Mouse (Mus musculus) heart, embryonic 13.5 days (tissue): ENCODE results near the gene 2310061N02Rik. TPM values are rescaled to one million over a fixed set of nuclear protein-coding genes. Genes with fewer than 3 reads are reported as not detected.
"Not testable (repeated sequence)": the region's sequence is repeated elsewhere in the genome, so short reads cannot be mapped to it uniquely, and the experiment has no call there.

Experiments
- ATAC-seq: fragments of 200-750 bp; cut with Nextera tagmentation; 2 replicates; pipeline ENCODE4 v1.8.0; 2017; ENCODE audit warnings: moderate TSS enrichment; ENCODE audit not compliant: insufficient number of reproducible peaks, low FRiP score, low TSS enrichment; ENCODE audit errors: extremely low read depth
- H3K27ac ChIP-seq: fragments of 300-500 bp; sonication (generic); replicated peaks from 2 replicates; pipeline ENCODE4 v1.5.1; 2015; ENCODE audit warnings: moderate library complexity, mild to moderate bottlenecking, inconsistent platforms
- H3K27me3 ChIP-seq: fragments of 300-500 bp; sonication (generic); replicated peaks from 2 replicates; pipeline ENCODE4 v1.6.1; 2015; ENCODE audit warnings: mild to moderate bottlenecking, inconsistent platforms
- H3K36me3 ChIP-seq: fragments of 300-500 bp; sonication (generic); 2 replicates; pipeline ENCODE4 v1.6.1; 2015; ENCODE audit warnings: mild to moderate bottlenecking, inconsistent platforms
- H3K4me1 ChIP-seq: fragments of 300-500 bp; sonication (generic); 2 replicates; pipeline ENCODE4 v1.6.1; 2015; ENCODE audit warnings: inconsistent platforms
- H3K4me2 ChIP-seq: fragments of 300-500 bp; sonication (generic); 2 replicates; pipeline ENCODE4 v1.6.1; 2015; ENCODE audit warnings: inconsistent platforms, mild to moderate bottlenecking, moderate library complexity
- H3K4me3 ChIP-seq: fragments of 300-500 bp; sonication (generic); 2 replicates; pipeline ENCODE4 v1.5.1; 2015; ENCODE audit warnings: moderate library complexity, mild to moderate bottlenecking, inconsistent platforms
- H3K9ac ChIP-seq: fragments of 300-500 bp; sonication (generic); 2 replicates; pipeline ENCODE4 v1.6.1; 2015; ENCODE audit warnings: inconsistent platforms, mild to moderate bottlenecking, moderate library complexity
- H3K9me3 ChIP-seq: fragments of 300-500 bp; sonication (generic); 2 replicates; pipeline ENCODE4 v1.6.1; 2016; ENCODE audit warnings: inconsistent platforms
- WGBS: fragments of 180-500 bp; shearing (Covaris S2); methylation state at CpG from one replicate; pipeline ENCODE4 v1.1.7; 2015; ENCODE audit warnings: mixed read lengths; 5-methylcytosine and 5-hydroxymethylcytosine counted together
- polyA plus RNA-seq: library from polyadenylated mRNA; unstranded; fragments of >200 nt; fragmentation: Nextera tagmentation; extraction: Ambion mirVana; gene quantifications from 2 replicates; pipeline ENCODE4 v1.2.1, GENCODE M21; 2015

The 2310061N02Rik gene
- not detected in 2 replicates for polyA plus RNA-seq

DNA sequence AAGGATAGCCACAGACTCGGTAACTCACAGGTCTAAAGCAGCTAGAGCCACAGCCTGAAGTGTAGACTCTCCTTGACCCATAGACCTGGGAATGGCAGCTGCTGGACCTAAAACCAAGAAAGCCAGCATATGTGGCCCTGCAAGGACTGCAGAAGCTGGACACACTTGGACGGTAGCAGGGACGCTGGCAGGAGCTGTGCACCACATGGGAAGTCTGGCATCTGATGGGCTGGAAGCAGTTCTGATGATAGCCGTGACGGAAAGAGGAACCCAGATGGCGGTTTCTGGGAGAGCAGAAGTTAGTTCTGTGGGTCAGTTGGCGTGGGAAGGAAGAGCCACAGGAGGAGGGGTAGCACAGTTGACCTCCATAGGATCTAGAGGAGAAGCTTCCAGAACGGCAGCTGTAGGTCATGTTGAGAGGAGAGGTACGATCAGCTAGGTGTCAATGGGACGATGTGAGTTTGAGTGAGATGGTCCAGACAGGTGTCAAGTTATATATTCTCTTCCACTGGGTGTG, at the start of gene 2310061N02Rik:
Gene 2310061N02Rik, minus strand, starts transcription at position 467 of the 517 bp plus-strand sequence.
- Histone ChIP-seq H3K4me1 (no peaks in the 10 kb centered on the region), H3K9me3 (no peaks in the 10 kb centered on the region), H3K4me2 (no peak within 1 kb of the TSS), H3K36me3 (no peaks in the 10 kb centered on the region), H3K4me3 (no peak within 1 kb of the TSS), H3K9ac (no peak within 1 kb of the TSS), H3K27me3 (no peaks in the 10 kb centered on the region), H3K27ac (no peak within 1 kb of the TSS)
- ATAC-seq: no peak
- 77% methylated on average over 10 of the region's 10 CpGs for WGBS

DNA sequence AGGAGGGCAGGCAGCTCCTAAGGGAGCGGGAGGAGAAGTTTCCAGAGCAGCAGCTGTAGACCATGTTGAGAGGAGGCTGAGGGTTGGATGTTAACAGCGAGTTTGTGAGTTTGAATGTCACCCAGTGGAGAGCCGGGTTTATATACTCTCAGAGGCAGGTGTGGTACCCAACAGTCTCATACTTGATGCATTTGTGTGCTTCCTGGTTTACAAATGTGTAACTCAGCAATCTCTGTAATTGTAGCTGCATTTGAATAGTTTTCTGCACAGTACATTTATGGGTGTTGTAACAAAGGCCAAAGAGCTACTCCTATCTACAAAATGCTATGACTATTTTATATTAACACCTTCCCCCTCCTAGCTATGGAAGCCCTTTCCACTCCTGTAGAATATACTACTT, 43.8 kb upstream of the 2310061N02Rik start, which contains the start of gene Krtap13:
Gene Krtap13, minus strand, starts transcription at position 101 of the 400 bp plus-strand sequence.
- H3K27me3 ChIP-seq, H3K4me3 ChIP-seq, ATAC-seq, H3K9me3 ChIP-seq, H3K27ac ChIP-seq, H3K9ac ChIP-seq, H3K4me2 ChIP-seq, H3K36me3 ChIP-seq, H3K4me1 ChIP-seq: not testable (repeated sequence)
- 74% methylated on average over 3 of the region's 3 CpGs for WGBS

DNA sequence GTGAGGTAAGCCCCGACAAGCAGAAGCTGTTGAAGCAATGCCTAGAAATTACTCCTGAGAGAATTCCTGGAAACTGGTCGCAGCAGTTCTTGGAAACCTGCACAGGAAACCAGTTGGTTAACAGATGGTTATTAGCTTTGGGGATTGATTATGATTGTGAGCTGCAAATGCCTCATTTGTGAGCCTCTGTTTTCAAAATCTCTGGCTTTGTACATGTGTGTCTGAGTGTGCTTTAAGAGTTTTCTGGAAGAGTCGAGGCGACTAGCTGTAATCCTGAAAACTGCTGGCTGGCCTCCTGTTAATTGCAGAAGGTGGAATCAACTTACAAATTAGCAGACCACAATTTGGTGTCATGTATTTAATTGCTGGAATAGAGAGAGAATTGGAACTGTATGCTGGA, 40.2 kb upstream of the 2310061N02Rik start:
- H3K9me3 ChIP-seq: no peaks in the 10 kb centered on the region
- H3K36me3 ChIP-seq: no peaks in the 10 kb centered on the region
- no peak for ATAC-seq
- no peak overlapping the region for H3K27ac ChIP-seq
- no peak overlapping the region for H3K9ac ChIP-seq
- WGBS: 69% methylated on average over 4 of the region's 4 CpGs
- H3K4me3 ChIP-seq: no peak overlapping the region
- no peak overlapping the region for H3K4me2 ChIP-seq
- H3K4me1 ChIP-seq: no peaks in the 10 kb centered on the region
- H3K27me3 ChIP-seq: no peaks in the 10 kb centered on the region

DNA sequence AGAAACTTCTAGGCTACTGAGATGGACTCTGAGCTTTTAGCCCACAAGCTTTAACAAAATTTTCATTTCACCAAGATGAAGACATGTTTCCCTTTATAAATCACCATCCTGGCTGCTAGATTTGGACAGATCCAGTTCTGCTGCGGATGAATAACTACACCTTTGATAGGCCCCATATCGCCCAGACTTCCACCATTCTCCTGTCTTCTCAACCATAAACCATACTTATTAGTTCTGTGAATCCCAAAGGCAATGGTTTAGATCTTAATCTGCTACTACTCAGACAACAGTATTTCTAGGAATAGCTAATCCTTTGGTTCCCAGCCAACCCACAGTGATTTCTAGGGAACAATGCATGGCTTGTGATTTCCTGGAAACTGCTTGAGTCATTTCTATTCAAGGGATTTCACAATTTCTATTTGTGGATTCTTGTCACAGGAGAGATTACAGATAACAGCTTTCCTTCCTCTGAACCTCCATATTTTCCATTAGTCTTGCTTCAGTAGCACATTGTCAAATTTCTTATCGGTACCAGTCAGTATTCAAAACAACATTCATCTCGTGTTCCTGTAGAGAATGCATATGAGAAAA, 37.1 kb upstream of the 2310061N02Rik start:
- no peak overlapping the region for H3K4me2 ChIP-seq
- WGBS: 57% methylated on average over 4 of the region's 4 CpGs
- H3K4me3 ChIP-seq: no peak overlapping the region
- no peaks in the 10 kb centered on the region for H3K9me3 ChIP-seq
- H3K9ac ChIP-seq: no peak overlapping the region
- H3K36me3 ChIP-seq: no peaks in the 10 kb centered on the region
- no peaks in the 10 kb centered on the region for H3K4me1 ChIP-seq
- H3K27me3 ChIP-seq: no peaks in the 10 kb centered on the region
- ATAC-seq: no peak
- no peak overlapping the region for H3K27ac ChIP-seq

DNA sequence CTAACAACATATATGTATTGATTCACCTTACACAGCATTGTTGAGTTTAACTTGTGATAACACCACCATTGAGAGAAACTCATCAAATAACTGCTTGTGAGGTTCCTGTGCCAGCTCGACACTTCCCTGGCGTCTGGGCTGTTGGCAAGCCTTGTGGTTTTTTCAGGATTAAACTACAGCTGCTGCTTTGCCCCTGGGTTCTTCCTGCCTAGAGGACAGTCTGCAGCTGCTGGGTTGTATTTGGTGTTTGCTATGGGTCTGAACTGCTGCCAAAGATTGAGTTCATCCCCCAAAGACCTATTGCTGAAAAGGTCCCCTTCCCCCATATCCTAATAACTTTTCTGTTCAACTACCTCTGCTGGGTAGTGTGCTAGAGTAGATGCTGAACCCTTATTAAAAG, 27.6 kb upstream of the 2310061N02Rik start:
- Histone ChIP-seq H3K27me3 (no peaks in the 10 kb centered on the region), H3K4me3 (no peak overlapping the region), H3K36me3 (no peaks in the 10 kb centered on the region), H3K4me2 (no peak overlapping the region), H3K4me1 (no peaks in the 10 kb centered on the region), H3K27ac (no peak overlapping the region), H3K9ac (no peak overlapping the region), H3K9me3 (no peaks in the 10 kb centered on the region)
- 50% methylated on average over 2 of the region's 2 CpGs for WGBS
- ATAC-seq: no peak

DNA sequence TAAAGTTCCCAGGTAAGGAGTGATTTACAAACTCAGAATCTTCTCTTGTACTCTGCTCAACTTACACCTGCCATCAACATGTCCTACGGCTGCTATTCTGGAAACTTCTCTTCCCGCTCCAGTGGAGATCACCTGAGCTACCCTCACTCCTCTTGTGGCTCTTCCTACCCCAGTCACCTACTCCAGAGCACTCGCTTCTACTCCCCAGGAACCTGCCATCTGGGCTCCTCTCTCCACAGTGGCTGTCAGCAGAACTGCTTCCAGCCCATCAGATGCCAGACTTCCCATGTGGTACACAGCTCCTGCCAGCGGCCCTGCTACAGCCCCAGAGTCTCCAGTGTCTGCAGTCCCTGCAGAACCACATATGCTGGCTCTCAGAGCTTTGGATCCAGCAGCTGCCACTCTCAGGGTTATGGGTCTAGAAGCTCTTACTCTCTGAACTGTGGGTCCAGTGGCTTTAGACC, 21.1 kb upstream of the 2310061N02Rik start, which contains the start of gene Krtap13-1:
Gene Krtap13-1, plus strand, starts transcription at position 51 of the 464 bp plus-strand sequence.
- no peaks in the 10 kb centered on the region for H3K4me1 ChIP-seq
- 62% methylated on average over 4 of the region's 4 CpGs for WGBS
- H3K4me2 ChIP-seq: no peak within 1 kb of the TSS
- no peak within 1 kb of the TSS for H3K9ac ChIP-seq
- no peaks in the 10 kb centered on the region for H3K36me3 ChIP-seq
- no peak for ATAC-seq
- no peaks in the 10 kb centered on the region for H3K9me3 ChIP-seq
- H3K27me3 ChIP-seq: no peaks in the 10 kb centered on the region
- no peak within 1 kb of the TSS for H3K27ac ChIP-seq
- no peak within 1 kb of the TSS for H3K4me3 ChIP-seq

DNA sequence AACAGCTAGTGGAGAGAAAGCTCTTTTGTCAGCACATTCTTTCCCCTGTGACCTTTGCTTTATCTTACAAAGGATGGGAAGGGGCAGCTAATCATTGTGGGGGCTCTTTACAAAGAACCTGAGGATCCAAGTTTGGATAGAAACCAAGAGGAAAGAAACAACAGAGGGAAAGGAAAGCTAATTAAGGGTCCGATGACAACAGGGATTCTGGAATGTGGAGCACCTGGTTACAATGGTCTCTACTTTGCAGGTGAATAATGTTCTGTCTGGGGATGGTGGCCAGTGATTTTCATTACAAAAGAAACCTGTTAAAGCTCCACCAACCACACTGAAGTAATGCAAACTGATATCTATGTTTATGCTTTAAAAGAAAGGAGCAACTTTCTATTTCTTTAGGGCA, 12.3 kb upstream of the 2310061N02Rik start:
- Histone ChIP-seq H3K4me3 (no peak overlapping the region), H3K9me3 (no peaks in the 10 kb centered on the region), H3K27me3 (no peaks in the 10 kb centered on the region), H3K27ac (no peak overlapping the region), H3K4me2 (no peak overlapping the region), H3K9ac (no peak overlapping the region), H3K4me1 (no peaks in the 10 kb centered on the region), H3K36me3 (no peaks in the 10 kb centered on the region)
- 56% methylated on average over 1 of the region's 1 CpGs for WGBS
- ATAC-seq: no peak

DNA sequence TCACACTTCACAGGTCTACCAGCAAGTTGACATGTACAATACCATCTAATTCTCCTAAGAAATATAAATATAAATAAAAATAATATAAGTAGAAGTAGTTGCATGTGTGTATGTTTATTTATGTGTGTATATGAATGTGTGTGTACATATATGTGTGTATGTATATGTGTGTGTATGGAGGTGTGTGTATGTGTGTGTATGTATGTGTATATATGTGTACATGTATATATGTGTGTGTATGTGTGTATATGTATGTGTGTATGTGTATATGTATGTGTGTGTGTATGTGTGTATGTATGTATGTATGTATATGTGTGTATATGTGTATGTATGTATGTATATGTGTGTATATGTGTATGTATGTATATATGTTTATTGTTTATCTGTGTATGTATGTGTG, 8.8 kb upstream of the 2310061N02Rik start:
- Histone ChIP-seq H3K36me3 (no peaks in the 10 kb centered on the region), H3K9me3 (no peaks in the 10 kb centered on the region), H3K4me3 (no peak overlapping the region), H3K4me2 (no peak overlapping the region), H3K27me3 (no peaks in the 10 kb centered on the region), H3K4me1 (no peaks in the 10 kb centered on the region), H3K27ac (no peak overlapping the region), H3K9ac (no peak overlapping the region)
- ATAC-seq: no peak

DNA sequence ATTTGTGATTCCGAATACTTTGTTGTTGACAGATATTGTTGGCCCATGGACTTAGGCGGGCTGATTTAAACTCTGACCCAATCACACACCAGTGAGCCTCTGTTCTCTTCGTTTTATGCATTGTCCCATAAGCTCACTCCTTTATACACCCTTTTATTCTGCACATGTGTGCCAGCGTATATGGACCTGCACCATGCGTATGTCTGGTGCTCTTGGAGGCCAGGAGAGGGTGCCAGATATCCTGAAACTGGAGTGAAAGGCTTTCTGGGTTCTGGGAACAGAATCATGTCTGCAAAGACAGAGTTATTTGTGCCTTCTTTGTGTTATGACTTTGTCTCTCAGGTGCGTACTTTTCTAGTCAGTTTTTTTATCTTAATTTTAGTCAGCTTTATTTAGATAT, 3.5 kb upstream of the 2310061N02Rik start:
- Histone ChIP-seq H3K27ac (no peak overlapping the region), H3K4me3 (no peak overlapping the region), H3K27me3 (no peaks in the 10 kb centered on the region), H3K4me2 (no peak overlapping the region), H3K4me1 (no peaks in the 10 kb centered on the region), H3K36me3 (no peaks in the 10 kb centered on the region), H3K9ac (no peak overlapping the region), H3K9me3 (no peaks in the 10 kb centered on the region)
- no peak for ATAC-seq
- WGBS: 78% methylated on average over 6 of the region's 6 CpGs

DNA sequence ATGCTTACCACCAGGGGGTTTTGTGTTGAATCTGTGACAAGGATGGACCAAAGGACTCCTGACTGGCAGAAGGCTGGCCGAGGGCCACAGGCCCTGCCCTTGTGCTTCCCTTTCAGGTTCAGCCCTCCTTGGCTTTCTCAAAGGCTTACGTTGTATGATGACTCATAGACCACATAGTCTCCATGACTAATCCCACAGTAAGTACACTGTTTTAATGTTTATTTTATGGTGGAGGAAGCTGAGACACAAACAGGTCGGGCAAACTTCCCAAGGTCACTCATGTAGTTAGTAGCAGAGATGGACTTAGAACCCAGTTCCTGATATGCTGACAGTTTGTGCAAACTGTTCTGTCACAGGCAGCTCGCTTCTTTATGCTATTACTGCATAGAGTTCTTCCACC, 3.0 kb upstream of the 2310061N02Rik start:
- Histone ChIP-seq H3K4me3 (no peak overlapping the region), H3K36me3 (no peaks in the 10 kb centered on the region), H3K27ac (no peak overlapping the region), H3K27me3 (no peaks in the 10 kb centered on the region), H3K9me3 (no peaks in the 10 kb centered on the region), H3K4me2 (no peak overlapping the region), H3K4me1 (no peaks in the 10 kb centered on the region), H3K9ac (no peak overlapping the region)
- 66% methylated on average over 4 of the region's 4 CpGs for WGBS
- ATAC-seq: no peak

DNA sequence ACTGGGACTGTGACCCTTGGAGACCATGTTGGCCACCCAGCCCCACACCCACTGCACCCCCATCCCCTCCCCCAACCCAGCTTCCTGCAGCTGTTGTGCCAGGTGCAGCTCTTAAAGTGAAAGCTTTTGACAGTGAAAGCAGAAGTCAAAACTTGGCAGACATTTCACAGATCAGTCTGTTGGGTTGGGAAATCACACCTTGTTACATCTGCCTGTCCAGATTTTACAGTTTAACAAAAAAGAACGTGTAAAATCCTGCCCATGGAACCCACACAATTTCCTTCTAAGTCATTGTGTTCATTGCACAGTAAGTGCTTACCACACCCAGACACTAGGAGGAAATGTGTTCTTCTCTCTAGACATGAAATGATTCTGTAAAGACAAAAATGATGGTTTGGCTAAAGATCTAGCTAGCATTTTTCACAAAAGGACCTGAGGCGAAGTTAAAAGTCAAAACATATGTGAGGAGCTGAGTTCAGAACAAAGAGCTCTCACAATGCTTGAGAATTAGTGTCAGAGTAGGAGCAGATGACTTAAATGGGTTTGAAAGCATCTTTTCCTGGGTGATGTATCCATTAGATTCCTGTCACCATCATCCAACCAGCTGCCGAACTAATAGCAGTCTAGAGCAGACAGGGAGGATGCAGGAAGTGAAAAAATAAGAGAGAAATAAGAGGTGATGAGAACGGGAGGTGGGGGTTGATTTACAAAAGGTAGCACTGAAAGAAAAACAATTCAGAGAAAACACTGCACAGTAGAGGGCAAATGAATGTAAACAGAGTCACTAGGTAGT, 6.5 kb downstream of the 2310061N02Rik start:
- Histone ChIP-seq H3K27ac (no peak overlapping the region), H3K9ac (no peak overlapping the region), H3K27me3 (no peaks in the 10 kb centered on the region), H3K4me1 (no peaks in the 10 kb centered on the region), H3K4me3 (no peak overlapping the region), H3K36me3 (no peaks in the 10 kb centered on the region), H3K9me3 (no peaks in the 10 kb centered on the region), H3K4me2 (no peak overlapping the region)
- WGBS: 46% methylated on average over 4 of the region's 4 CpGs
- ATAC-seq: no peak; the same call in 1 of the 2 replicates
